Mouse (Mus musculus): Measurements from ENCODE around the gene Lama2. TPM values are rescaled to one million over a fixed set of nuclear protein-coding genes. Genes with fewer than 3 reads are reported as not detected.

The Lama2 gene
- polyA plus RNA-seq, 1 experiment from 2014 or later, result 0.81 TPM

DNA sequence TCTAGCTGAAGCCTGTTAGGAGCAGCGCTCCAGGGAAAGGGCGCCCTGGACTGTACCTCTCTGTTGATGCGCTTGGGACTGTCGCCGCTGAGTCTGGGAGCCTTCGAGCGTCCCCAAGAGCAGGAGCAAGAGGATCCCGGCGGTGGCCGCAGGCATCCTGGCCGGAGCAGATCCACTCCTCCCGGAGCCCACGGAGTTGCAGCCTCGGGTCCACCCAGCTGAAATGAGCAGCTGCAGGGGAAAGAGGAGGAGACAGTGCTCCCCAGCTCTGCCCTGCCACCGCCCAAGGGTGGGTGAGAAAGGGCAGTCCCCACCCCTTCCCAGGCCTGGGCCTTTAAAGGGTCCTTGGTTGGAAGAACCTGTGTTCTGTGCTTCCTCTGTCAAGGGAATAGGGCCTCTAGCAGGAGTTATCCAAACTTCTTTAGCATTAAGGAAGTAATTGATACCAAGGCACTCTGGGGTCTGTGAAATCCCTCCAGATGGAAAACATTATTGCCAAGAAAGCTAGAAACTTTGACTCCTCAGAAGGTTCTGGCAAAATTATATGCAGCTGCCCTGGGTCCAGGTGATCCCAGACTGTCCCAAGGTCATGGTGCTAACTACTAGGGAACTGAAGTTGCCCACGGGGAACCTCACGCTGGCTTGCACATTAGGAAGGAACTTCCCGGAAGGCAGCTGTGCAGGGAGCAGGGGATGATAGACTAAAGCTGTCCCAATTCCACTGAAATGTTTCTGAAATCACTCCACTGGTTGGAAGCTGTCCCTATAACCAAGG, 2.7 kb downstream of the Lama2 start:
- no peak overlapping the region for H3K4me2 ChIP-seq (ENCODE audit: low read depth, low read length)
- H3K9ac ChIP-seq (ENCODE audit: low read depth, low read length), result no peak overlapping the region

DNA sequence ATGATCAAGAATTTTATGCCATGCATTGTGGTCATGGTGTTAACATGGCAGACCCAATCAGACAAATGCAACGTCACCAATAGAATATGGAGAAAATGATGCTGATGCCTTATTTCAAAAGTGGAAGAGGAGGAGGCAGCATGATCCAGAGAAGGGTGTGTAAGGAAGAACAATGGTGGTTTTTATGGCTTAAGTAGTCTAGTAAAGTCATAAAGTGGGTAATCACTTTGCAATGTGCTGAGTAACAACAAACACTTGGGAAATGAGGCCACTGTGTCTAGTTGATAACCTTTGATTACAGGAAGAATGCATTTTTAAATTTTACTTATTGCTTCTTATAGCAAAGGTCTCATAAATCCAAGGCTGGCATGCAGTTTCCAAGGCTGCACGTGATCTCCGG, 23.9 kb downstream of the Lama2 start:
- ATAC-seq (ENCODE audit: low read depth), result no peak
- 85% methylated on average over 3 of the region's 3 CpGs for WGBS (ENCODE audit: insufficient replicate concordance)
- no peaks in the 10 kb centered on the region for H3K9me3 ChIP-seq (replicated peaks; ENCODE audit: control insufficient read depth, low read length)
- no peak overlapping the region for H3K27ac ChIP-seq (ENCODE audit: low read length)
- H3K27me3 ChIP-seq (ENCODE audit: control insufficient read depth, insufficient read depth, low read depth, low read length), result no peaks in the 10 kb centered on the region
- no peak overlapping the region for H3K9ac ChIP-seq (ENCODE audit: low read depth, low read length)
- H3K36me3 ChIP-seq (ENCODE audit: control insufficient read depth, insufficient read depth), result no peaks in the 10 kb centered on the region
- no peak overlapping the region for H3K4me3 ChIP-seq (ENCODE audit: low read depth, low read length)
- H3K4me2 ChIP-seq (ENCODE audit: low read depth, low read length), result no peak overlapping the region
- no peaks in the 10 kb centered on the region for H3K4me1 ChIP-seq (ENCODE audit: control insufficient read depth, low read depth, low read length)

More for the DNA sequence above, 2.7 kb downstream of the Lama2 start:
- no peaks in the 10 kb centered on the region for H3K36me3 ChIP-seq (ENCODE audit: control insufficient read depth, insufficient read depth)
- H3K27me3 ChIP-seq (ENCODE audit: control insufficient read depth, insufficient read depth, low read depth, low read length), result no peaks in the 10 kb centered on the region
- WGBS (ENCODE audit: insufficient replicate concordance), result 15% methylated on average over 18 of the region's 18 CpGs
- no peak overlapping the region for H3K27ac ChIP-seq (ENCODE audit: low read length)
- ATAC-seq (ENCODE audit: low read depth), result no peak
- no peaks in the 10 kb centered on the region for H3K4me1 ChIP-seq (ENCODE audit: control insufficient read depth, low read depth, low read length)
- H3K4me3 ChIP-seq (ENCODE audit: low read depth, low read length), result no peak overlapping the region
- no peaks in the 10 kb centered on the region for H3K9me3 ChIP-seq (replicated peaks; ENCODE audit: control insufficient read depth, low read length)

DNA sequence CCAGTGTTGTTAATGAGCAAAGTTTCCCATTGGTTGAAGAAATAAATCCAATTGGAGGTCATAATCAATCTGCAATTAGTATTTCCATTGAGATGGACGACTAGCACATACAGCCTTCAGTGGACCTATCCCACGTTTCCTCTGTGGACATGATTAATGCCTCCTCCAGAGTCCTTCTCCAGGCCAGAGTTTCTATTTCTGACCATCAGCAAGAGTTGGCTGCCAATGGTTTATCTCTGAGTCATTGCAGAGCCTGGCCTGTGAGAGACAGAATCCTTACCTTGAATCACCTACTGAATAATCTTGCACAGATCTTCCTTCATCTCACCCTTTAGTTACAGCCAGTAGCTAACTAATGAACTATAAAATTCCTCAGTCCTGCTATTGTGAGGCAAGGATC, 86.3 kb downstream of the Lama2 start:
- H3K9ac ChIP-seq (ENCODE audit: low read depth, low read length), result no peak overlapping the region
- no peaks in the 10 kb centered on the region for H3K4me1 ChIP-seq (ENCODE audit: control insufficient read depth, low read depth, low read length)
- no peaks in the 10 kb centered on the region for H3K27me3 ChIP-seq (ENCODE audit: control insufficient read depth, insufficient read depth, low read depth, low read length)
- ATAC-seq (ENCODE audit: low read depth), result no peak
- H3K9me3 ChIP-seq (replicated peaks; ENCODE audit: control insufficient read depth, low read length), result no peaks in the 10 kb centered on the region
- H3K4me2 ChIP-seq (ENCODE audit: low read depth, low read length), result no peak overlapping the region
- H3K27ac ChIP-seq (ENCODE audit: low read length), result no peak overlapping the region
- 42% methylated on average over 2 of the region's 2 CpGs for WGBS (ENCODE audit: insufficient replicate concordance)
- no peak overlapping the region for H3K4me3 ChIP-seq (ENCODE audit: low read depth, low read length)
- no peaks in the 10 kb centered on the region for H3K36me3 ChIP-seq (ENCODE audit: control insufficient read depth, insufficient read depth)

DNA sequence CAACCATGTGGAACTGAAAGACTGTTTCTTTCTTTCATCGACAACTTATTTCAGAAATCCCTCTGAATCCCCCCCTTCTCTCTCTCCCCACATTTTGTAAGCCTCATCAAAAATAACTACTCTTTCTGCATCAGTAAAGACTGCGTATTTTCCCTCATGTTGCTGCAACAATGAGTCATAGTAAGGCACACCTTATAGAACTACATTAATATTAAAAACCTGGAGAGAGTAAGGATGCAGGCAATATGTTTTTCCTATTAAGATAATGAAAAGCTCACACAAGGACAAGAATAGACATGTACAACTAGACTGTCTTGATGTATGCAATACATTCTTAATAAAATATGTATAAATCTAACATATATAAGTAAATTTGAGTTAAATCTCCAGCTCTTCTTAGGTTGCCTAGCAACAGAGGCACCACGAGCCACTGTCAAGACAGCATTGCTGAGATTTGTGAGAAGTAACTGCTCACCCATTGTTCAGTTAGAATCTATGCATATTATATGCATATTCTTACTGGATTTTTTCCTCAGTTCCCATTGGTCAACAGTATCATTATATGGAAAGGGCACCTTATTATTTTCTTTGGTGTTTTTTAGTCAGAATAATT, 110.6 kb downstream of the Lama2 start:
- Histone ChIP-seq H3K4me2 (ENCODE audit: low read depth, low read length) (no peak overlapping the region), H3K27me3 (ENCODE audit: control insufficient read depth, insufficient read depth, low read depth, low read length) (no peaks in the 10 kb centered on the region), H3K9me3 (replicated peaks; ENCODE audit: control insufficient read depth, low read length) (no peaks in the 10 kb centered on the region), H3K27ac (ENCODE audit: low read length) (no peak overlapping the region), H3K4me1 (ENCODE audit: control insufficient read depth, low read depth, low read length) (no peaks in the 10 kb centered on the region), H3K4me3 (ENCODE audit: low read depth, low read length) (no peak overlapping the region), H3K9ac (ENCODE audit: low read depth, low read length) (no peak overlapping the region), H3K36me3 (ENCODE audit: control insufficient read depth, insufficient read depth) (no peaks in the 10 kb centered on the region)
- 51% methylated on average over 3 of the region's 3 CpGs for WGBS (ENCODE audit: insufficient replicate concordance)
- no peak for ATAC-seq (ENCODE audit: low read depth)

DNA sequence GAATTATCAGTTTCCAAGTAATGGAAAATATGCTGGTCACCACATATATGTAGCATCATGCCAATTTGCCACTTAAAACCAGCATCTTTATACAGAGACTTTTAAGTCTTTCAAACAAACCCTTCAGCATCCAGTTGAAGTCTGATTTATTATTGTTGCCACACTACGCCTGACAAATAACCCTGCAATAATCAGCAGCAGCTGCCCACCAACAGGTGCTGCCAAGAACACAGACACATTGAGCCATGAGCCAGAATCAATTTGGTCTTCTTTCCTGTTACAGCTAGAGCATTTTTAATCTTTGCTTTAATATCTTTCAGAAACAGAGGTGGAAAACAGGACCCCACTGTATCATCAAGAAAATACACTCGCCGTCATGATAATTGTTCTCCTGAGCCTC, 118.7 kb downstream of the Lama2 start:
- no peak for ATAC-seq (ENCODE audit: low read depth)
- no peak overlapping the region for H3K4me2 ChIP-seq (ENCODE audit: low read depth, low read length)
- no peaks in the 10 kb centered on the region for H3K9me3 ChIP-seq (replicated peaks; ENCODE audit: control insufficient read depth, low read length)
- H3K9ac ChIP-seq (ENCODE audit: low read depth, low read length), result no peak overlapping the region
- no peaks in the 10 kb centered on the region for H3K27me3 ChIP-seq (ENCODE audit: control insufficient read depth, insufficient read depth, low read depth, low read length)
- H3K4me1 ChIP-seq (ENCODE audit: control insufficient read depth, low read depth, low read length), result no peaks in the 10 kb centered on the region
- WGBS (ENCODE audit: insufficient replicate concordance), result 67% methylated on average over 3 of the region's 3 CpGs
- no peaks in the 10 kb centered on the region for H3K36me3 ChIP-seq (ENCODE audit: control insufficient read depth, insufficient read depth)
- H3K27ac ChIP-seq (ENCODE audit: low read length), result no peak overlapping the region
- no peak overlapping the region for H3K4me3 ChIP-seq (ENCODE audit: low read depth, low read length)

DNA sequence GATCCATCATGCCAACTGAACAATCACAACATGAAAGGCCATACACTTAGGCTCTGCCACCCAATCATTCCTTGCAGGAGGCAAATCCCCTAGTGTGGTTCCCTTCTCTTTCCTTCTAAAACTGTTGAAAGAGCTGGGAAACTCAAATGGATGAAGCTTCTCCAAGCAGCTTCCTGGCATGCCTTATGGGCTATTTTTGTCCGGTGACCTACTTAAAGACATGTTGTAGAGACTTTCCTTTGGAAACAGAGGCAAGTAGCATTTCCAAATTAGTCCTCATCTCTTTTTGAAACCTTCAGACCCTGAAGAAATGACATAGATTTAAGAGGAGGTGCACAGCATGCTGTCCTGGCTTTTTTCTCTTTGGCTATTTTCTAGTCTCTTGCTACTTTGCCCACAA, 131.1 kb downstream of the Lama2 start:
- H3K36me3 ChIP-seq (ENCODE audit: control insufficient read depth, insufficient read depth), result no peaks in the 10 kb centered on the region
- WGBS (ENCODE audit: insufficient replicate concordance), result 57% methylated on average over 1 of the region's 1 CpGs
- H3K27me3 ChIP-seq (ENCODE audit: control insufficient read depth, insufficient read depth, low read depth, low read length), result no peaks in the 10 kb centered on the region
- H3K4me3 ChIP-seq (ENCODE audit: low read depth, low read length), result no peak overlapping the region
- no peak overlapping the region for H3K4me2 ChIP-seq (ENCODE audit: low read depth, low read length)
- no peak overlapping the region for H3K27ac ChIP-seq (ENCODE audit: low read length)
- ATAC-seq (ENCODE audit: low read depth), result no peak
- H3K9me3 ChIP-seq (replicated peaks; ENCODE audit: control insufficient read depth, low read length), result no peaks in the 10 kb centered on the region
- no peaks in the 10 kb centered on the region for H3K4me1 ChIP-seq (ENCODE audit: control insufficient read depth, low read depth, low read length)
- H3K9ac ChIP-seq (ENCODE audit: low read depth, low read length), result no peak overlapping the region

DNA sequence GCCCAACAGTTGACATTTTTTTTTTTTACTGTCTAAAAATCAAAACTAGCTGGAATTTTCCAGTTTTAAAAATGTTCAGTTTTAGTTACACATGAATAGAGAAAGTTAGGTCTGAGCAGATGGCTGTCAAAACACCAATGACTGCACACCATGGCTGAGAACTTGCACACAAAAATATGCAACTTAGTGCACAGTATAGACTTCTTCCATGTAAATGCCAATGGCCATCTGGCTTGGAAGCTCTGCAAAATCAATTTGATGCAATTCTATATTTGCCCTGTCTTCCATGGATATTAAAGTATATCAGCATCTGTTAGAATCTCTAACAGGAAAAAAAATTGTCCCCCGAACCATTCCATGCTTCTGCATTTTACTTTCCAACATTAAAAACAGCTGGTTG, 135.5 kb downstream of the Lama2 start:
- H3K4me2 ChIP-seq (ENCODE audit: low read depth, low read length), result no peak overlapping the region
- no peak overlapping the region for H3K4me3 ChIP-seq (ENCODE audit: low read depth, low read length)
- H3K9ac ChIP-seq (ENCODE audit: low read depth, low read length), result no peak overlapping the region
- no peaks in the 10 kb centered on the region for H3K36me3 ChIP-seq (ENCODE audit: control insufficient read depth, insufficient read depth)
- ATAC-seq (ENCODE audit: low read depth), result no peak
- no peaks in the 10 kb centered on the region for H3K4me1 ChIP-seq (ENCODE audit: control insufficient read depth, low read depth, low read length)
- H3K27me3 ChIP-seq (ENCODE audit: control insufficient read depth, insufficient read depth, low read depth, low read length), result no peaks in the 10 kb centered on the region
- WGBS (ENCODE audit: insufficient replicate concordance), result 50% methylated on average over 1 of the region's 1 CpGs
- H3K9me3 ChIP-seq (replicated peaks; ENCODE audit: control insufficient read depth, low read length), result no peaks in the 10 kb centered on the region
- H3K27ac ChIP-seq (ENCODE audit: low read length), result no peak overlapping the region

DNA sequence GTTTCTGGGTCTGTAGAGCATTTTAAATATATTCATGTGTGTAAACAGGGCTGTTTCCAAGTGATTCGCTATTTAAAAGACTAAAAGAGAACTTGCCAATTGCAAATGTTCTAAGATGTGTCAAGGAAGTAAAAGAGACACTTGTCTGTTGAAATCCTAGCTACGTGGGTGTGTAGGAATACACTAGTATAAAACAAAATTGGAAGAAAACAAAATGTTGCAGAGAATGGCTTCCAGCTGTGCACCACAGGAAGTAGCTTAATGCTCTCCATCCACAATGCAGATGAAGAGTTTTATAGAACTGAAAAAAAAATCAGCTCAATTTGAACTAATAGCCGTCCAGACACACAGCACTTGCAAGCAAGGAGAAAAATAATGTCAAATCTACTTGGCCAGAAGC, 144.0 kb downstream of the Lama2 start:
- H3K36me3 ChIP-seq (ENCODE audit: control insufficient read depth, insufficient read depth), result no peaks in the 10 kb centered on the region
- WGBS (ENCODE audit: insufficient replicate concordance), result 35% methylated on average over 3 of the region's 3 CpGs
- ATAC-seq (ENCODE audit: low read depth), result no peak

DNA sequence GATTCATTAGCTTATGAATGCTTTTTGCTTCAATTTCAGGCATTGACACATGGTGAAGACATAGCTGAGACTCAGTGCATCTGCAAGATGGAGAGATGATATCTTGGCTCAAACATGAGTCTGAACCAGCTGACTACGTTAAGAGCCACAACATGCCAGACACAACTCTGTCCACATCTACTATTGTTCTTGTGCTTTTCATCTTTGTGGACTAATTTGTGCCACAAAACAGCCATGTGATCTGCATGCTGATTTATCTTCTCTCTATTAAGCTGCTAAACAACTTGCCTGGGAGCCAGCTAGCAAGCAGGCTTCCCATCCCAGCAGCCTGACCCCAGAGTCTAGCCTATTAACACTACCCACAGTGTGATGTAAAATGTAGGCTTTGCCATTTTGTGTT, 151.3 kb downstream of the Lama2 start:
- 63% methylated on average over 1 of the region's 1 CpGs for WGBS (ENCODE audit: insufficient replicate concordance)
- ATAC-seq (ENCODE audit: low read depth), result no peak
- no peak overlapping the region for H3K27ac ChIP-seq (ENCODE audit: low read length)

More for the DNA sequence above, 144.0 kb downstream of the Lama2 start:
- H3K4me3 ChIP-seq (ENCODE audit: low read depth, low read length), result no peak overlapping the region
- no peaks in the 10 kb centered on the region for H3K27me3 ChIP-seq (ENCODE audit: control insufficient read depth, insufficient read depth, low read depth, low read length)
- no peak overlapping the region for H3K4me2 ChIP-seq (ENCODE audit: low read depth, low read length)
- no peak overlapping the region for H3K27ac ChIP-seq (ENCODE audit: low read length)
- H3K9me3 ChIP-seq (replicated peaks; ENCODE audit: control insufficient read depth, low read length), result no peaks in the 10 kb centered on the region
- H3K4me1 ChIP-seq (ENCODE audit: control insufficient read depth, low read depth, low read length), result no peaks in the 10 kb centered on the region
- H3K9ac ChIP-seq (ENCODE audit: low read depth, low read length), result no peak overlapping the region

More for the DNA sequence above, 151.3 kb downstream of the Lama2 start:
- no peaks in the 10 kb centered on the region for H3K36me3 ChIP-seq (ENCODE audit: control insufficient read depth, insufficient read depth)
- no peaks in the 10 kb centered on the region for H3K9me3 ChIP-seq (replicated peaks; ENCODE audit: control insufficient read depth, low read length)
- no peak overlapping the region for H3K4me2 ChIP-seq (ENCODE audit: low read depth, low read length)
- no peak overlapping the region for H3K9ac ChIP-seq (ENCODE audit: low read depth, low read length)
- no peaks in the 10 kb centered on the region for H3K4me1 ChIP-seq (ENCODE audit: control insufficient read depth, low read depth, low read length)
- no peak overlapping the region for H3K4me3 ChIP-seq (ENCODE audit: low read depth, low read length)
- no peaks in the 10 kb centered on the region for H3K27me3 ChIP-seq (ENCODE audit: control insufficient read depth, insufficient read depth, low read depth, low read length)
